Mouse (Mus musculus) G1E (cell line): ENCODE results near the gene Olfr917. TPM values are rescaled to one million over a fixed set of nuclear protein-coding genes. Genes with fewer than 3 reads are reported as not detected.

Source experiments
- ATAC-seq: 2 replicates; pipeline ENCODE4 v1.8.0; 2016; ENCODE audit warnings: mild to moderate bottlenecking; ENCODE audit not compliant: insufficient number of reproducible peaks, poor library complexity, low FRiP score, severe bottlenecking; ENCODE audit errors: extremely low read depth
- DNase-seq: peaks from one replicate; pipeline ENCODE4 v3.0.0; 2012; ENCODE audit warnings: low spot score
- H3K27me3 ChIP-seq: 2 replicates; pipeline ENCODE4 v1.6.1; 2012; ENCODE audit warnings: mild to moderate bottlenecking, low read length, inconsistent platforms; ENCODE audit not compliant: insufficient read depth
- H3K36me3 ChIP-seq: replicated peaks from 2 replicates; pipeline ENCODE3; 2012; ENCODE audit warnings: mild to moderate bottlenecking, inconsistent platforms
- H3K4me1 ChIP-seq: 2 replicates; pipeline ENCODE4 v1.6.1; 2012; ENCODE audit warnings: low read depth, low read length, inconsistent platforms, mixed read lengths; ENCODE audit not compliant: insufficient read depth
- H3K4me3 ChIP-seq: 2 replicates; pipeline ENCODE4 v1.5.1; 2012; ENCODE audit warnings: low read depth, mild to moderate bottlenecking, inconsistent platforms, low read length, moderate library complexity, mixed read lengths
- H3K9me3 ChIP-seq: replicated peaks from 2 replicates; pipeline ENCODE4 v1.6.1; 2012; ENCODE audit warnings: inconsistent platforms
- CTCF ChIP-seq: IDR thresholded peaks from 2 replicates; pipeline ENCODE4 v1.5.1; 2012; ENCODE audit warnings: low read depth, low read length, inconsistent platforms, mixed read lengths
- GATA1 ChIP-seq: IDR thresholded peaks from 2 replicates; pipeline ENCODE4 v1.6.1; 2012; ENCODE audit warnings: borderline replicate concordance, low read length, inconsistent platforms, mixed read lengths
- GATA2 ChIP-seq: IDR thresholded peaks from 2 replicates; pipeline ENCODE4 v1.6.1; 2012; ENCODE audit warnings: low read depth, low read length, inconsistent platforms, borderline replicate concordance
- POLR2AphosphoS5 ChIP-seq: IDR thresholded peaks from 2 replicates; pipeline ENCODE4 v1.6.1; 2012; ENCODE audit warnings: low read depth, low read length, inconsistent platforms; ENCODE audit not compliant: insufficient replicate concordance
- TAL1 ChIP-seq: conservative IDR thresholded peaks from 2 replicates; pipeline ENCODE4 v1.6.1; 2012; ENCODE audit warnings: low read depth, low read length, inconsistent platforms, mixed read lengths
- polyA plus RNA-seq: library from polyadenylated mRNA; stranded (reverse); fragments of >175 nt; gene quantifications from 2 replicates; pipeline ENCODE4 v1.2.3, GENCODE M21; 2012
- total RNA-seq, 2 experiments: library from RNA; stranded (forward) in 1 of 2; stranded (reverse) in 1 of 2; fragments of 200-1000 nt in 1 of 2; fragments of >200 nt in 1 of 2; fragmentation: Nextera tagmentation in 1 of 2; gene quantifications; 2 replicates each; pipeline ENCODE4 v1.2.3; 2014 to 2017

Olfr917 gene
- not detected in 2 replicates for total RNA-seq (2014; fragmentation: Nextera tagmentation)
- 0.41 TPM in 1 of 2 replicates, not detected in the other for total RNA-seq (2017)
- not detected in 2 replicates for polyA plus RNA-seq

- H3K4me3 ChIP-seq: no peak within 1 kb of the TSS
- no peak for ATAC-seq
Observed at GRCm38 (mm10) chr9:38665742-38666141, at the start of gene Olfr917. Gene Olfr917 (minus strand): TSS chr9:38665842.

GRCm38 (mm10) chr9:38674501-38674900 is 8.9 kb upstream of the Olfr917 start, which contains the start of gene Olfr918:
Gene Olfr918 (minus strand): TSS chr9:38674601.
- ATAC-seq (no peak), DNase-seq (no peak)
- H3K4me1 ChIP-seq: peaks cover 12% of the 10 kb centered on the region
- no peaks in the 10 kb centered on the region for H3K36me3 ChIP-seq
- H3K4me3 ChIP-seq: no peak within 1 kb of the TSS
- H3K27me3 ChIP-seq: no peaks in the 10 kb centered on the region
- no peaks in the 10 kb centered on the region for H3K9me3 ChIP-seq
- no peak for TF ChIP-seq GATA2
- no peak for TF ChIP-seq GATA1
- TF ChIP-seq CTCF: no peak
- TF ChIP-seq TAL1: no peak
- TF ChIP-seq POLR2AphosphoS5: no peak

More at GRCm38 (mm10) chr9:38665742-38666141, at the start of gene Olfr917:
- H3K4me1 ChIP-seq: no peaks in the 10 kb centered on the region
- DNase-seq: no peak
- no peaks in the 10 kb centered on the region for H3K27me3 ChIP-seq
- TF ChIP-seq GATA2: no peak
- no peak for TF ChIP-seq GATA1
- no peak for TF ChIP-seq POLR2AphosphoS5
- no peak for TF ChIP-seq CTCF
- TF ChIP-seq TAL1: no peak
- H3K36me3 ChIP-seq: no peaks in the 10 kb centered on the region
- no peaks in the 10 kb centered on the region for H3K9me3 ChIP-seq

GRCm38 (mm10) chr9:38672887-38673286 is 7.2 kb upstream of the Olfr917 start:
- DNase-seq (peak; percentile 1), ATAC-seq (peak; percentile 96)
- peaks cover 12% of the 10 kb centered on the region for H3K4me1 ChIP-seq
- no peaks in the 10 kb centered on the region for H3K36me3 ChIP-seq
- H3K9me3 ChIP-seq: no peaks in the 10 kb centered on the region
- no peak overlapping the region for H3K4me3 ChIP-seq
- no peaks in the 10 kb centered on the region for H3K27me3 ChIP-seq
- no peak for TF ChIP-seq CTCF

GRCm38 (mm10) chr9:38659775-38660174 is 5.9 kb downstream of the Olfr917 start, which contains the start of gene Olfr916:
Gene Olfr916 (minus strand): TSS chr9:38659875.
- ATAC-seq: no peak
- TF ChIP-seq TAL1 (no peak), GATA1 (no peak), GATA2 (no peak), POLR2AphosphoS5 (no peak), CTCF (no peak)

GRCm38 (mm10) chr9:38632406-38632805 is 33.2 kb downstream of the Olfr917 start:
- H3K4me3 ChIP-seq: no peak overlapping the region
- TF ChIP-seq TAL1: no peak
- no peak for TF ChIP-seq CTCF
- no peak for TF ChIP-seq GATA1
- no peak for TF ChIP-seq POLR2AphosphoS5
- TF ChIP-seq GATA2: no peak
- ATAC-seq (no peak), DNase-seq (no peak)
- H3K27me3 ChIP-seq: no peaks in the 10 kb centered on the region
- H3K9me3 ChIP-seq: no peaks in the 10 kb centered on the region
- H3K4me1 ChIP-seq: no peaks in the 10 kb centered on the region
- no peaks in the 10 kb centered on the region for H3K36me3 ChIP-seq

More at GRCm38 (mm10) chr9:38659775-38660174, 5.9 kb downstream of the Olfr917 start, which contains the start of gene Olfr916:
- Histone ChIP-seq H3K4me3 (no peak within 1 kb of the TSS), H3K9me3 (no peaks in the 10 kb centered on the region), H3K36me3 (no peaks in the 10 kb centered on the region), H3K27me3 (no peaks in the 10 kb centered on the region), H3K4me1 (no peaks in the 10 kb centered on the region)
- no peak for DNase-seq

Other genes with a start within 250 kb of the Olfr917 start
Only the 20 nearest of the 22 such genes appear.
- gene Olfr904, start 202.7 kb downstream of the Olfr917 start, total RNA-seq (2014; fragmentation: Nextera tagmentation): not detected in 2 replicates
- gene Olfr904, start 202.7 kb downstream of the Olfr917 start, total RNA-seq (2017): under 0.01 TPM in 1 of 2 replicates, not detected in the other
- gene Olfr904, start 202.7 kb downstream of the Olfr917 start, polyA plus RNA-seq: not detected in 2 replicates
- gene Olfr905, start 194.7 kb downstream of the Olfr917 start, total RNA-seq (2014; fragmentation: Nextera tagmentation): not detected in 2 replicates
- 0.11 and 0.12 TPM in 2 replicates for gene Olfr905, start 194.7 kb downstream of the Olfr917 start, total RNA-seq (2017)
- gene Olfr905, start 194.7 kb downstream of the Olfr917 start, polyA plus RNA-seq: not detected in 2 replicates
- gene Olfr906, start 178.8 kb downstream of the Olfr917 start, total RNA-seq (2014; fragmentation: Nextera tagmentation): not detected in 2 replicates
- 0.12 TPM in 1 of 2 replicates, not detected in the other for gene Olfr906, start 178.8 kb downstream of the Olfr917 start, total RNA-seq (2017)
- not detected in 2 replicates for gene Olfr906, start 178.8 kb downstream of the Olfr917 start, polyA plus RNA-seq
- not detected in 2 replicates for gene Olfr907, start 170.0 kb downstream of the Olfr917 start, total RNA-seq (2014; fragmentation: Nextera tagmentation)
- gene Olfr907, start 170.0 kb downstream of the Olfr917 start, total RNA-seq (2017): 0.05 TPM in 1 of 2 replicates, not detected in the other
- not detected in 2 replicates for gene Olfr907, start 170.0 kb downstream of the Olfr917 start, polyA plus RNA-seq
- gene Olfr911-ps1, start 144.3 kb downstream of the Olfr917 start, total RNA-seq (2014; fragmentation: Nextera tagmentation): not detected in 2 replicates
- 0.06 and 0.27 TPM in 2 replicates for gene Olfr911-ps1, start 144.3 kb downstream of the Olfr917 start, total RNA-seq (2017)
- not detected in 2 replicates for gene Olfr911-ps1, start 144.3 kb downstream of the Olfr917 start, polyA plus RNA-seq
- gene Olfr910, start 128.0 kb downstream of the Olfr917 start, total RNA-seq (2014; fragmentation: Nextera tagmentation): not detected in 2 replicates
- 0.11 and 0.12 TPM in 2 replicates for gene Olfr910, start 128.0 kb downstream of the Olfr917 start, total RNA-seq (2017)
- gene Olfr910, start 128.0 kb downstream of the Olfr917 start, polyA plus RNA-seq: not detected in 2 replicates
- not detected in 2 replicates for gene Olfr912, start 85.7 kb downstream of the Olfr917 start, total RNA-seq (2014; fragmentation: Nextera tagmentation)
- gene Olfr912, start 85.7 kb downstream of the Olfr917 start, total RNA-seq (2017): 0.05 and 0.06 TPM in 2 replicates
- not detected in 2 replicates for gene Olfr912, start 85.7 kb downstream of the Olfr917 start, polyA plus RNA-seq
- gene Olfr913, start 73.1 kb downstream of the Olfr917 start, total RNA-seq (2014; fragmentation: Nextera tagmentation): not detected in 2 replicates
- 0.11 and 0.12 TPM in 2 replicates for gene Olfr913, start 73.1 kb downstream of the Olfr917 start, total RNA-seq (2017)
- gene Olfr913, start 73.1 kb downstream of the Olfr917 start, polyA plus RNA-seq: not detected in 2 replicates
- not detected in 2 replicates for gene Olfr914, start 60.7 kb downstream of the Olfr917 start, total RNA-seq (2014; fragmentation: Nextera tagmentation)
- 0.05 and 0.76 TPM in 2 replicates for gene Olfr914, start 60.7 kb downstream of the Olfr917 start, total RNA-seq (2017)
- gene Olfr914, start 60.7 kb downstream of the Olfr917 start, polyA plus RNA-seq: not detected in 2 replicates
- not detected in 2 replicates for gene Olfr916, start 6.0 kb downstream of the Olfr917 start, total RNA-seq (2014; fragmentation: Nextera tagmentation)
- gene Olfr916, start 6.0 kb downstream of the Olfr917 start, total RNA-seq (2017): 0.16 TPM in 1 of 2 replicates, not detected in the other
- gene Olfr916, start 6.0 kb downstream of the Olfr917 start, polyA plus RNA-seq: not detected in 2 replicates
- not detected in 2 replicates for gene Olfr918, start 8.8 kb upstream of the Olfr917 start, total RNA-seq (2014; fragmentation: Nextera tagmentation)
- 0.11 and 0.17 TPM in 2 replicates for gene Olfr918, start 8.8 kb upstream of the Olfr917 start, total RNA-seq (2017)
- not detected in 2 replicates for gene Olfr918, start 8.8 kb upstream of the Olfr917 start, polyA plus RNA-seq
- not detected in 2 replicates for gene Olfr919, start 37.8 kb upstream of the Olfr917 start, total RNA-seq (2014; fragmentation: Nextera tagmentation)
- not detected in 2 replicates for gene Olfr919, start 37.8 kb upstream of the Olfr917 start, total RNA-seq (2017)
- not detected in 2 replicates for gene Olfr919, start 37.8 kb upstream of the Olfr917 start, polyA plus RNA-seq
- 26.8 and 31.5 TPM in 2 replicates for gene Vwa5a, start 52.4 kb upstream of the Olfr917 start, total RNA-seq (2014; fragmentation: Nextera tagmentation)
- 62.4 and 66.0 TPM in 2 replicates for gene Vwa5a, start 52.4 kb upstream of the Olfr917 start, total RNA-seq (2017)
- gene Vwa5a, start 52.4 kb upstream of the Olfr917 start, polyA plus RNA-seq: 0.41 and 0.47 TPM in 2 replicates
- gene Olfr920, start 86.5 kb upstream of the Olfr917 start, total RNA-seq (2014; fragmentation: Nextera tagmentation): 0.15 TPM in 1 of 2 replicates, not detected in the other
- 0.11 and 0.12 TPM in 2 replicates for gene Olfr920, start 86.5 kb upstream of the Olfr917 start, total RNA-seq (2017)
- gene Olfr920, start 86.5 kb upstream of the Olfr917 start, polyA plus RNA-seq: not detected in 2 replicates
- gene Olfr921, start 107.2 kb upstream of the Olfr917 start, total RNA-seq (2014; fragmentation: Nextera tagmentation): not detected in 2 replicates
- 0.06 and 0.27 TPM in 2 replicates for gene Olfr921, start 107.2 kb upstream of the Olfr917 start, total RNA-seq (2017)
- not detected in 2 replicates for gene Olfr921, start 107.2 kb upstream of the Olfr917 start, polyA plus RNA-seq
- not detected in 2 replicates for gene Olfr922, start 148.8 kb upstream of the Olfr917 start, total RNA-seq (2014; fragmentation: Nextera tagmentation)
- 0.22 TPM in 1 of 2 replicates, not detected in the other for gene Olfr922, start 148.8 kb upstream of the Olfr917 start, total RNA-seq (2017)
- gene Olfr922, start 148.8 kb upstream of the Olfr917 start, polyA plus RNA-seq: not detected in 2 replicates
- not detected in 2 replicates for gene Olfr923, start 160.7 kb upstream of the Olfr917 start, total RNA-seq (2014; fragmentation: Nextera tagmentation)
- gene Olfr923, start 160.7 kb upstream of the Olfr917 start, total RNA-seq (2017): not detected in 2 replicates
- not detected in 2 replicates for gene Olfr923, start 160.7 kb upstream of the Olfr917 start, polyA plus RNA-seq
- gene Olfr924, start 178.6 kb upstream of the Olfr917 start, total RNA-seq (2014; fragmentation: Nextera tagmentation): not detected in 2 replicates
- 0.06 and 0.11 TPM in 2 replicates for gene Olfr924, start 178.6 kb upstream of the Olfr917 start, total RNA-seq (2017)
- gene Olfr924, start 178.6 kb upstream of the Olfr917 start, polyA plus RNA-seq: not detected in 2 replicates
- gene Olfr26, start 189.2 kb upstream of the Olfr917 start, total RNA-seq (2014; fragmentation: Nextera tagmentation): not detected in 2 replicates
- gene Olfr26, start 189.2 kb upstream of the Olfr917 start, total RNA-seq (2017): 0.11 TPM in 1 of 2 replicates, not detected in the other
- not detected in 2 replicates for gene Olfr26, start 189.2 kb upstream of the Olfr917 start, polyA plus RNA-seq
- not detected in 2 replicates for gene Olfr926, start 211.3 kb upstream of the Olfr917 start, total RNA-seq (2014; fragmentation: Nextera tagmentation)
- 0.33 TPM in 1 of 2 replicates, not detected in the other for gene Olfr926, start 211.3 kb upstream of the Olfr917 start, total RNA-seq (2017)
- gene Olfr926, start 211.3 kb upstream of the Olfr917 start, polyA plus RNA-seq: not detected in 2 replicates